In genomic region chr19:61084149-61084940, GRCm38 (mm10) we compare ENCODE assay signal across 7 mouse cellular contexts. TPM values are rescaled to one million over a fixed set of nuclear protein-coding genes. Genes with fewer than 3 reads are reported as not detected.
DNase-seq lines count a peak whose midpoint lies in the region; ATAC-seq lines count a peak whose summit lies in the region.

No protein-coding gene starts in this region.

- no peak overlapping the region for H3K4me3 ChIP-seq in intestine, embryonic 15.5 days (replicated peaks)
- no peak overlapping the region for H3K4me3 ChIP-seq in midbrain, embryonic 10.5 days

- intact Hi-C loops in left cerebral cortex, postnatal 14 days (cut with DNase I) = loop anchor here (1.0 kb wide), 2 partner anchors 196 to 201 kb away; no protein-coding TSS in a partner anchor

- no peak overlapping the region for H3K4me2 ChIP-seq in intestine, embryonic 15.5 days (replicated peaks)

- peak; percentile 77 for ATAC-seq in activated CD4-positive, CD25-positive, alpha-beta regulatory T cell, adult 4 months
- peak; percentile 67 for ATAC-seq in intestine, embryonic 15.5 days

- no peaks in the 10 kb centered on the region for H3K9me3 ChIP-seq in intestine, embryonic 15.5 days
- H3K9me3 ChIP-seq in midbrain, embryonic 10.5 days (replicated peaks) = no peaks in the 10 kb centered on the region

- H3K36me3 ChIP-seq in intestine, embryonic 15.5 days = no peaks in the 10 kb centered on the region
- H3K36me3 ChIP-seq in midbrain, embryonic 10.5 days = no peaks in the 10 kb centered on the region

- WGBS in intestine, embryonic 15.5 days = 46% methylated on average over 4 of the region's 4 CpGs
- WGBS in midbrain, embryonic 10.5 days = 49% methylated on average over 4 of the region's 4 CpGs

- H3K4me1 ChIP-seq in intestine, embryonic 15.5 days (replicated peaks) = no peaks in the 10 kb centered on the region
- H3K4me1 ChIP-seq in midbrain, embryonic 10.5 days = no peaks in the 10 kb centered on the region

- H3K27ac ChIP-seq in intestine, embryonic 15.5 days = no peak overlapping the region
- no peak overlapping the region for H3K27ac ChIP-seq in midbrain, embryonic 10.5 days (replicated peaks)

- H3K27me3 ChIP-seq in intestine, embryonic 15.5 days (replicated peaks) = no peaks in the 10 kb centered on the region
- no peaks in the 10 kb centered on the region for H3K27me3 ChIP-seq in midbrain, embryonic 10.5 days (ENCODE audit: low read depth, poor library complexity, severe bottlenecking)

- DNase-seq in cerebellum, postnatal 4 days (ENCODE audit: low spot score in 2 of 2) = peak; percentile 93
- DNase-seq in gastrocnemius, postnatal 10 days = peak; percentile 86
- DNase-seq in left cerebral cortex, postnatal 14 days (ENCODE audit: low spot score in 2 of 2) = peak; percentile 96
- DNase-seq in midbrain, embryonic 10.5 days (ENCODE audit: low spot score) = peak; percentile 84
- peak; percentile 93 for DNase-seq in right cerebral cortex, postnatal 4 days

- no peak overlapping the region for H3K9ac ChIP-seq in intestine, embryonic 15.5 days

RNA-seq across cellular contexts. Expression of gene Zfp950, which starts 56.3 kb away (rescaled TPM):
- 10 to 100 TPM; 40.6 to 44.0 TPM for polyA plus RNA-seq in activated CD4-positive, CD25-positive, alpha-beta regulatory T cell, adult 4 months (2017; shearing (Covaris generic))
- total RNA-seq in gastrocnemius, postnatal 10 days (2021) = 10 to 100 TPM; 10.3 to 14.2 TPM
- 32.8 and 38.1 TPM in 2 replicates for polyA plus RNA-seq in intestine, embryonic 15.5 days (2015; fragmentation: Nextera tagmentation; extraction: Ambion mirVana)
- 10 to 100 TPM; 26.4 to 36.5 TPM for total RNA-seq in left cerebral cortex, postnatal 14 days (2021)
- 25.2 and 30.1 TPM in 2 replicates for polyA plus RNA-seq in midbrain, embryonic 10.5 days (2016; fragmentation: Nextera tagmentation; extraction: Ambion mirVana)
